ENCODE assay signal across 18 mouse cellular contexts in genomic region chr1:184004311-184004710, GRCm38 (mm10). TPM values are rescaled to one million over a fixed set of nuclear protein-coding genes. Genes with fewer than 3 reads are reported as not detected.
DNase-seq lines count a peak whose midpoint lies in the region; ATAC-seq and TF ChIP-seq lines count a peak whose summit lies in the region.
"Had no signal": no experiment of that assay in that cellular context is flagged by ENCODE, and none has a peak within 500 bp of the region (broad histone marks: within the 10 kb centered on the region; RNA-seq: fewer than 3 reads in every experiment).

No protein-coding gene starts in this region.

- H3K9ac ChIP-seq in midbrain, postnatal 0 days (replicated peaks; ENCODE audit: low read length, poor library complexity, severe bottlenecking) = no peak overlapping the region
- H3K9ac ChIP-seq in midbrain, embryonic 13.5 days (replicated peaks) = no peak overlapping the region
- H3K9ac ChIP-seq in intestine, postnatal 0 days (ENCODE audit: low read depth, low read length) = no peak overlapping the region
- H3K9ac ChIP-seq: embryonic facial prominence, embryonic 13.5 days had no signal

- no peaks in the 10 kb centered on the region for H3K36me3 ChIP-seq in midbrain, postnatal 0 days (ENCODE audit: insufficient read depth, low read length)
- H3K36me3 ChIP-seq in midbrain, embryonic 13.5 days = no peaks in the 10 kb centered on the region
- H3K36me3 ChIP-seq in intestine, postnatal 0 days (ENCODE audit: control insufficient read depth, insufficient read depth) = no peaks in the 10 kb centered on the region
- H3K36me3 ChIP-seq: embryonic facial prominence, embryonic 13.5 days had no signal

- H3K4me3 ChIP-seq in midbrain, postnatal 0 days (ENCODE audit: low read depth, low read length) = no peak overlapping the region
- H3K4me3 ChIP-seq in midbrain, embryonic 13.5 days (replicated peaks) = no peak overlapping the region
- no peak overlapping the region for H3K4me3 ChIP-seq in intestine, postnatal 0 days (ENCODE audit: low read depth, low read length)
- H3K4me3 ChIP-seq: embryonic facial prominence, embryonic 13.5 days; gastrocnemius, adult 2 months; heart, adult 2 months had no signal

- H3K27ac ChIP-seq in midbrain, postnatal 0 days (ENCODE audit: low read depth, low read length) = no peak overlapping the region
- H3K27ac ChIP-seq in midbrain, embryonic 13.5 days = no peak overlapping the region
- H3K27ac ChIP-seq in intestine, postnatal 0 days (ENCODE audit: low read depth, low read length) = no peak overlapping the region
- H3K27ac ChIP-seq: embryonic facial prominence, embryonic 13.5 days; gastrocnemius, adult 2 months; heart, adult 2 months had no signal

- H3K9me3 ChIP-seq in midbrain, postnatal 0 days (ENCODE audit: low read length) = no peaks in the 10 kb centered on the region
- no peaks in the 10 kb centered on the region for H3K9me3 ChIP-seq in midbrain, embryonic 13.5 days
- no peaks in the 10 kb centered on the region for H3K9me3 ChIP-seq in intestine, postnatal 0 days (ENCODE audit: control insufficient read depth)
- H3K9me3 ChIP-seq: embryonic facial prominence, embryonic 13.5 days had no signal

- no peaks in the 10 kb centered on the region for H3K4me1 ChIP-seq in midbrain, postnatal 0 days (ENCODE audit: insufficient read depth, low read length)
- H3K4me1 ChIP-seq in midbrain, embryonic 13.5 days (replicated peaks) = no peaks in the 10 kb centered on the region; the same call in 1 of the 2 replicates
- no peaks in the 10 kb centered on the region for H3K4me1 ChIP-seq in intestine, postnatal 0 days (replicated peaks; ENCODE audit: control insufficient read depth, insufficient read depth, low read length)

- H3K4me2 ChIP-seq in midbrain, postnatal 0 days (ENCODE audit: low read depth, low read length, poor library complexity, severe bottlenecking) = no peak overlapping the region
- H3K4me2 ChIP-seq in midbrain, embryonic 13.5 days (replicated peaks) = no peak overlapping the region
- no peak overlapping the region for H3K4me2 ChIP-seq in intestine, postnatal 0 days (replicated peaks; ENCODE audit: low read depth)
- H3K4me2 ChIP-seq: embryonic facial prominence, embryonic 13.5 days; liver, embryonic 11.5 days; midbrain, embryonic 11.5 days had no signal

- peak; percentile 74 for DNase-seq in heart, adult 11 months
- DNase-seq in heart, postnatal 4 days = no peak
- DNase-seq in midbrain, postnatal 0 days (ENCODE audit: low spot score) = peak; percentile 12
- DNase-seq in brain, adult 2 months (ENCODE audit: low read depth, low spot score) = peak; percentile 18
- peak; percentile 57 for DNase-seq in mesoderm, embryonic 11.5 days (ENCODE audit: low read depth, low spot score)
- DNase-seq: cerebellum, adult 9-11 months; gastrocnemius, adult 2 months; heart, postnatal 10 days; kidney, adult 18-20 months; lung, postnatal 10 days; right cerebral cortex, adult 18-20 months had no signal

- ATAC-seq in midbrain, postnatal 0 days (ENCODE audit: low FRiP score) = no peak
- ATAC-seq in midbrain, embryonic 13.5 days = no peak
- no peak for ATAC-seq in inflammation-experienced regulatory T-cells, adult 6 months
- ATAC-seq in intestine, postnatal 0 days = no peak

- no peaks in the 10 kb centered on the region; the same call in 1 of the 2 replicates for H3K27me3 ChIP-seq in midbrain, postnatal 0 days (ENCODE audit: insufficient read depth, low read length)
- no peaks in the 10 kb centered on the region for H3K27me3 ChIP-seq in midbrain, embryonic 13.5 days
- no peaks in the 10 kb centered on the region for H3K27me3 ChIP-seq in intestine, postnatal 0 days (replicated peaks; ENCODE audit: control insufficient read depth, insufficient read depth, low read length)
- H3K27me3 ChIP-seq: embryonic facial prominence, embryonic 13.5 days had no signal

- whole genome bisulfite sequencing in midbrain, postnatal 0 days = 83% methylated on average over 2 of the region's 2 CpGs
- WGBS in midbrain, embryonic 13.5 days = 80% methylated on average over 2 of the region's 2 CpGs
- 41% methylated on average over 2 of the region's 2 CpGs for WGBS in intestine, postnatal 0 days

- no peak for TF ChIP-seq CTCF in midbrain, postnatal 0 days (IDR thresholded peaks at IDR 0.05)
- no peak for TF ChIP-seq CTCF in intestine, postnatal 0 days (IDR thresholded peaks at IDR 0.05; ENCODE audit: low read depth)

RNA-seq across cellular contexts. Expression of gene Dusp10, which starts 8.8 kb away (rescaled TPM):
- total RNA-seq in heart, postnatal 4 days (2021) = 10 to 100 TPM; 11.3 to 13.8 TPM
- 10.5 and 11.4 TPM in 2 replicates for total RNA-seq in midbrain, postnatal 0 days (2014; rRNA removed)
- 4.5 and 6.0 TPM in 2 replicates for polyA plus RNA-seq in midbrain, postnatal 0 days (2015; fragmentation: Nextera tagmentation; extraction: Ambion mirVana)
- 5.7 and 6.1 TPM in 2 replicates for polyA plus RNA-seq in midbrain, embryonic 13.5 days (2015; fragmentation: Nextera tagmentation; extraction: Ambion mirVana)
- 10 to 100 TPM; 12.4 to 22.0 (median 15.7) TPM for polyA plus RNA-seq in inflammation-experienced regulatory T-cells, adult 6 months (2017; shearing (Covaris generic))
- polyA plus RNA-seq in intestine, postnatal 0 days (2015; fragmentation: Nextera tagmentation; extraction: Ambion mirVana) = 6.5 and 8.1 TPM in 2 replicates

RNA-seq across cellular contexts. Expression of gene 1700056E22Rik, which starts 29.8 kb away (rescaled TPM):
- 1 to 10 TPM; 1.8 to 2.6 TPM for total RNA-seq in heart, postnatal 4 days (2021)
- total RNA-seq in midbrain, postnatal 0 days (2014; rRNA removed) = 1.1 and 1.6 TPM in 2 replicates
- 1.2 and 1.4 TPM in 2 replicates for polyA plus RNA-seq in midbrain, postnatal 0 days (2015; fragmentation: Nextera tagmentation; extraction: Ambion mirVana)
- 0.94 and 1.6 TPM in 2 replicates for polyA plus RNA-seq in midbrain, embryonic 13.5 days (2015; fragmentation: Nextera tagmentation; extraction: Ambion mirVana)
- under 1 TPM in 2 of 3 experiments, not detected in 1; 0.35 to 0.66 TPM for polyA plus RNA-seq in inflammation-experienced regulatory T-cells, adult 6 months (2017; shearing (Covaris generic))
- polyA plus RNA-seq in intestine, postnatal 0 days (2015; fragmentation: Nextera tagmentation; extraction: Ambion mirVana) = 1.2 and 1.5 TPM in 2 replicates
